Mouse (Mus musculus): ENCODE results near the gene 4930402H24Rik. TPM values are rescaled to one million over a fixed set of nuclear protein-coding genes. Genes with fewer than 3 reads are reported as not detected.

The 4930402H24Rik gene
- polyA plus RNA-seq, 1 experiment, result 10.0 TPM

GRCm38 (mm10) chr2:130924950-130925349 is 18.7 kb upstream of the 4930402H24Rik start:
- Histone ChIP-seq H3K4me3 (ENCODE audit: low read depth, low read length) (no peak overlapping the region), H3K36me3 (ENCODE audit: control insufficient read depth, insufficient read depth, low read length) (no peaks in the 10 kb centered on the region), H3K4me1 (ENCODE audit: control insufficient read depth, insufficient read depth, insufficient read length, low read length) (peaks cover 2% of the 10 kb centered on the region; the same call in 1 of the 2 replicates), H3K27ac (ENCODE audit: insufficient read depth, low read depth, low read length) (no peak overlapping the region), H3K27me3 (ENCODE audit: control insufficient read depth, insufficient read depth, low read length) (no peaks in the 10 kb centered on the region)
- no peak for TF ChIP-seq CTCF (IDR thresholded peaks at IDR 0.05; ENCODE audit: extremely low read depth, insufficient read length, insufficient replicate concordance, low read depth, low read length)
- no peak for TF ChIP-seq POLR2A (IDR thresholded peaks at IDR 0.05; ENCODE audit: low read depth, low read length)
- 32% methylated on average over 2 of the region's 2 CpGs for WGBS

GRCm38 (mm10) chr2:130919062-130919593 is 12.9 kb upstream of the 4930402H24Rik start:
- Histone ChIP-seq H3K4me1 (ENCODE audit: control insufficient read depth, insufficient read depth, insufficient read length, low read length) (no peaks in the 10 kb centered on the region), H3K4me3 (ENCODE audit: low read depth, low read length) (no peak overlapping the region), H3K27ac (ENCODE audit: insufficient read depth, low read depth, low read length) (no peak overlapping the region), H3K27me3 (ENCODE audit: control insufficient read depth, insufficient read depth, low read length) (no peaks in the 10 kb centered on the region), H3K36me3 (ENCODE audit: control insufficient read depth, insufficient read depth, low read length) (0 out of 2 replicates have a peak, but pooled peaks cover 2% of the 10 kb centered on the region)
- 63% methylated on average over 5 of the region's 5 CpGs for WGBS
- no peak for TF ChIP-seq POLR2A (IDR thresholded peaks at IDR 0.05; ENCODE audit: low read depth, low read length)
- no peak for TF ChIP-seq CTCF (IDR thresholded peaks at IDR 0.05; ENCODE audit: extremely low read depth, insufficient read length, insufficient replicate concordance, low read depth, low read length)

- no peaks in the 10 kb centered on the region for H3K4me1 ChIP-seq (ENCODE audit: control insufficient read depth, insufficient read depth, insufficient read length, low read length)
- no peak overlapping the region for H3K27ac ChIP-seq (ENCODE audit: insufficient read depth, low read depth, low read length)
- no peak overlapping the region for H3K4me3 ChIP-seq (ENCODE audit: low read depth, low read length)
- WGBS, result 89% methylated on average over 1 of the region's 1 CpGs
- no peaks in the 10 kb centered on the region for H3K27me3 ChIP-seq (ENCODE audit: control insufficient read depth, insufficient read depth, low read length)
- TF ChIP-seq CTCF (IDR thresholded peaks at IDR 0.05; ENCODE audit: extremely low read depth, insufficient read length, insufficient replicate concordance, low read depth, low read length), result no peak
- TF ChIP-seq POLR2A (IDR thresholded peaks at IDR 0.05; ENCODE audit: low read depth, low read length), result no peak
- H3K36me3 ChIP-seq (ENCODE audit: control insufficient read depth, insufficient read depth, low read length), result 0 out of 2 replicates have a peak, but pooled peaks cover 2% of the 10 kb centered on the region
Observed at GRCm38 (mm10) chr2:130917686-130918085, 11.5 kb upstream of the 4930402H24Rik start.

GRCm38 (mm10) chr2:130916521-130917147 is 10.4 kb upstream of the 4930402H24Rik start:
- WGBS, result 66% methylated on average over 3 of the region's 3 CpGs
- no peaks in the 10 kb centered on the region for H3K27me3 ChIP-seq (ENCODE audit: control insufficient read depth, insufficient read depth, low read length)
- H3K4me3 ChIP-seq (ENCODE audit: low read depth, low read length), result no peak overlapping the region
- 0 out of 2 replicates have a peak, but pooled peaks cover 2% of the 10 kb centered on the region for H3K36me3 ChIP-seq (ENCODE audit: control insufficient read depth, insufficient read depth, low read length)
- no peaks in the 10 kb centered on the region for H3K4me1 ChIP-seq (ENCODE audit: control insufficient read depth, insufficient read depth, insufficient read length, low read length)
- no peak for TF ChIP-seq POLR2A (IDR thresholded peaks at IDR 0.05; ENCODE audit: low read depth, low read length)
- TF ChIP-seq CTCF (IDR thresholded peaks at IDR 0.05; ENCODE audit: extremely low read depth, insufficient read length, insufficient replicate concordance, low read depth, low read length), result no peak
- H3K27ac ChIP-seq (ENCODE audit: insufficient read depth, low read depth, low read length), result no peak overlapping the region

GRCm38 (mm10) chr2:130914873-130915272 is 8.7 kb upstream of the 4930402H24Rik start:
- no peak for TF ChIP-seq CTCF (IDR thresholded peaks at IDR 0.05; ENCODE audit: extremely low read depth, insufficient read length, insufficient replicate concordance, low read depth, low read length)
- no peak for TF ChIP-seq POLR2A (IDR thresholded peaks at IDR 0.05; ENCODE audit: low read depth, low read length)
- H3K4me1 ChIP-seq (ENCODE audit: control insufficient read depth, insufficient read depth, insufficient read length, low read length), result no peaks in the 10 kb centered on the region
- H3K4me3 ChIP-seq (ENCODE audit: low read depth, low read length), result no peak overlapping the region
- WGBS, result 93% methylated on average over 1 of the region's 1 CpGs
- H3K27ac ChIP-seq (ENCODE audit: insufficient read depth, low read depth, low read length), result no peak overlapping the region
- 0 out of 2 replicates have a peak, but pooled peaks cover 2% of the 10 kb centered on the region for H3K36me3 ChIP-seq (ENCODE audit: control insufficient read depth, insufficient read depth, low read length)
- H3K27me3 ChIP-seq (ENCODE audit: control insufficient read depth, insufficient read depth, low read length), result no peaks in the 10 kb centered on the region

GRCm38 (mm10) chr2:130911691-130912090 is 5.5 kb upstream of the 4930402H24Rik start:
- Histone ChIP-seq H3K36me3 (ENCODE audit: control insufficient read depth, insufficient read depth, low read length) (no peaks in the 10 kb centered on the region), H3K4me1 (ENCODE audit: control insufficient read depth, insufficient read depth, insufficient read length, low read length) (peaks cover 2% of the 10 kb centered on the region; the same call in 1 of the 2 replicates), H3K4me3 (ENCODE audit: low read depth, low read length) (no peak overlapping the region), H3K27ac (ENCODE audit: insufficient read depth, low read depth, low read length) (no peak overlapping the region), H3K27me3 (ENCODE audit: control insufficient read depth, insufficient read depth, low read length) (no peaks in the 10 kb centered on the region)
- TF ChIP-seq POLR2A (IDR thresholded peaks at IDR 0.05; ENCODE audit: low read depth, low read length) (no peak), CTCF (IDR thresholded peaks at IDR 0.05; ENCODE audit: extremely low read depth, insufficient read length, insufficient replicate concordance, low read depth, low read length) (no peak)
- WGBS, result 24% methylated on average over 1 of the region's 1 CpGs

- no peaks in the 10 kb centered on the region for H3K36me3 ChIP-seq (ENCODE audit: control insufficient read depth, insufficient read depth, low read length)
- peak overlapping the region; percentile 22 for H3K27ac ChIP-seq (ENCODE audit: insufficient read depth, low read depth, low read length)
- WGBS, result 2% methylated on average over 48 of the region's 58 CpGs
- TF ChIP-seq CTCF (IDR thresholded peaks at IDR 0.05; ENCODE audit: extremely low read depth, insufficient read length, insufficient replicate concordance, low read depth, low read length) (no peak), POLR2A (IDR thresholded peaks at IDR 0.05; ENCODE audit: low read depth, low read length) (no peak)
- peak overlapping the region; percentile 82 for H3K4me3 ChIP-seq (ENCODE audit: low read depth, low read length)
- H3K27me3 ChIP-seq (ENCODE audit: control insufficient read depth, insufficient read depth, low read length), result no peaks in the 10 kb centered on the region
- peaks cover 4% of the 10 kb centered on the region; the same call in 1 of the 2 replicates for H3K4me1 ChIP-seq (ENCODE audit: control insufficient read depth, insufficient read depth, insufficient read length, low read length)
Observed at GRCm38 (mm10) chr2:130906584-130907315, 544 bp upstream of the 4930402H24Rik start.
